Mouse (Mus musculus) bone marrow macrophage, adult 2 months (primary cell): ENCODE measurements around the gene Hbq1b.

Experiments used
- CTCF ChIP-seq: IDR thresholded peaks from 2 replicates; pipeline ENCODE4 v1.5.1; 2012; ENCODE audit warnings: low read depth, mild to moderate bottlenecking, low read length, moderate library complexity
- POLR2A ChIP-seq: IDR thresholded peaks from 2 replicates; pipeline ENCODE4 v1.6.1; 2012; ENCODE audit warnings: mild to moderate bottlenecking, low read depth, low read length, borderline replicate concordance

DNA sequence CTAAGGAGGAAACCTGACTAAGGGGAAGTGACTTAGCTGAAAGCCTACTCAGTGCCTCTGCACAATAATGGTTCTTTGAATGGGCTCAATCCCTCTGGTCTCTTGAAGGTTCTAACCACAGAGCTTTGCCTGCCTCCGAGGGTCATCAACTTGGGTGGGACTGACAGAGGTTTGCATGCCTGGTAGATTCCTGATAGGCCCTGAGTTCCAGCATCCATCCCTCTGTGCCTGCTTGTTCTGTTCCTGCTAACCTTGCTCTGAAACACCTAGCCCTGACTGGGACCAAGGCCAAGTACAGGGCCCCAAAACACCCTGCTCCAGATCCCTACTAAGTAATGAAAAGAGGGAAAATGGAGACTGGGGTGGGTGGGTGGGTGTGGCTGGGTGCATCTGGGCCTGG is 16.7 kb downstream of the Hbq1b start:
- TF ChIP-seq CTCF, result no peak
- TF ChIP-seq POLR2A, result no peak
